Mouse (Mus musculus) T-helper 17 cell (primary cell): Measurements from ENCODE around the gene Calb2.

Experiments
- in situ Hi-C, 2 experiments: fragments of 300-600 bp; cut with MboI, MseI; formaldehyde crosslinking; loops; 1 replicate in 1 of 2; 2 replicates in 1 of 2; pipeline ENCODE4 v1.15.1; 2025; ENCODE audit warnings: high pct_unique_total_duplicates in 2 of 2

Calb2 gene

GRCm38 (mm10) chr8:110134236-110134635, 33.8 kb downstream of the Calb2 start:
- in situ Hi-C loops = no loop called here

DNA sequence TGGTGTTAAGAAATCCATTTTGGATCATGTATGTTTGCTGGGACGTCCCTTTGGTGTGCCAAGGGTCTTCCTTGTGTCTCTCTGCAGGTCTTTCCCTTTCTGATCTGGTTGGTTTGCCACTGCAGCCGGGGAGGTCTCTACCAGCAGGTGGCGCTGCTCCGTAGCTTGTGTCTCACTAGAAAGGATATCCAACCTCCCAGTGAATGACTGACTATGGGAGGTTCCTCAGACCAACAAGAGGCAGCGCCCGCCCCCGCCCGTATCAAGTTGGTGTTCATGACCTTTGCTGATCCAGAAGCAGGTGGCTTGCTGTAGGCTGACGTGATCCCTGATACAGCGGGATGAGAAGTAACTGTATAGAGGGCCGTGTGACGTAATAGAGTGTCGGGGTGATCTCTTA, 37.5 kb downstream of the Calb2 start:
- in situ Hi-C loops = no loop called here

- in situ Hi-C loops = no loop called here
Observed at GRCm38 (mm10) chr8:110119715-110120114, 48.3 kb downstream of the Calb2 start.

- in situ Hi-C loops = no loop called here
Observed at GRCm38 (mm10) chr8:110102653-110103052, 65.4 kb downstream of the Calb2 start, which contains the start of gene Gm17720. Gm17720 (minus strand) TSS chr8:110102753.

GRCm38 (mm10) chr8:110101676-110102075, 66.3 kb downstream of the Calb2 start:
- in situ Hi-C loops = no loop called here

DNA sequence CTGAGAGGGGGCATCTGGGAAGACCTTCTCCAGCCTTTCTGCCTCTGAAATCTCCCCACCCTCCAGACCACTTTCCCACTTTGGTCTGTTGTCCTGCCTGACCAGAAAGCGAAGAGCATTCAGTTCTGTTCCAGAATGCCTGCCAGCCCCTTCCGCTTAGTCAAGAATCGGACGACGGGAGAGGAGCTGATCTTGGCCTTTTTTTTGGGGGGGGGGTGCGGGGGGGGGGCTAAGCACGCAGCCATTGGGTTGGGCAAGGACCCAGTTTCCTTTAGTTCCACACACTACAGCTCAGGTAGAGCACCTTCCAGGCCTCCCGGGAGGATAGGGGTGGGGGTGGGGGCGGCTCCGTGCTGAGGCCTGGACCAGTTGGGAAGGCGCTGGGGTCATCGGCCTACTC, 67.1 kb downstream of the Calb2 start, which contains the start of gene Gm21964:
Gm21964 (plus strand) TSS at position 301 of the 400 bp plus-strand sequence.
- in situ Hi-C loops = no loop called here

- in situ Hi-C loops = no loop called here
Observed at GRCm38 (mm10) chr8:110091869-110092268, 76.1 kb downstream of the Calb2 start.
